Mouse (Mus musculus): Measurements from ENCODE around the gene Cd44.

Gene Cd44

DNA sequence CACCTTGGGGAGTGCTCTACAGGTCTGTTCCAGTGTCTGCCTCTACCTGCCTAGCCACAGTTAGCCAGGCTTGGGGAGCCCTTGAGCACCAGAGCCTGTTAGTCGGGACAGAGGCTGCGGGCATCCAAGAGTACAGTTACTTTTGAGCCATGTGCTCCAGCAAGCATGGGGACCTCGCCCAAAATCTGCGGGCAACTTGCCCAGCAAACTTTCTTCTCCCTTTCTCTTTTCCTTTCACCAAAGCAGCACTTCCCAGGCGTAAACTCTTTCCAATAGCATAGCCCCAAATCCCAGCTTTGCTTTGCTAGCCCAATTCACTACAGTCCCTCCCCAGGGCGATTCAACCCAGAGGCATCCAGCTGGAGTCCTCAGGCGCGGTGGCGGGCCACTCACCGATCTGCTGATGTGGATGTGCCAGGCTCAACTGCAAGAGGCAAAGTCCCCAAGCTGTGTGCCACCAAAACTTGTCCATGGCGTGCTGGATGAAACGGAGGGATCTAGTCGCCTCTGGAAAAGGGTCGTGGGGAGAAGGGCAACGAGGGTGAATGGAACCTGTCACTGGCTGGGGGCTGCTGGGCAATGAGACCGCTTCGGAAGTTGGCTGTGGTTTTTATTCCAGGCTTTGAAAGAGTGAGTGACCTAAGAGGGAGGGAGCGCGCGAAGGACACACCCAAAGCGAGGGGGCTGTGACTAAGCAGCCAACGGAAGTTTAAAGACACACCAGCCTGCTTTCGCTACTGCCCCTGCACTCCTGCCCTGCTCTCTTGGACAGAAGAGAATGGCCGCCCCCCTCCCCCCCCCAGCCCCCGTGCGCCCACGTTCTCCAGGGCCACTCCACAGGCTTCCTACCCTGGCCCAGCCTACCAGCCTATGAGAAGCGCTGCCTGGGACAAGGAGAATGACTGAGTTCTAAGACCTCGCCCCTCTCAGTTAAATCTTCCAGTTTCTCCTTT, at the start of gene Cd44:
Gene Cd44 (minus strand): TSS at position 791 of the 953 bp plus-strand sequence.
- no peak for DNase-seq (ENCODE audit: extremely low spot score, low read depth, low spot score)

- no peak for DNase-seq (ENCODE audit: extremely low spot score, low read depth, low spot score)
These were observed 47.0 kb upstream of the Cd44 start for GRCm38 (mm10) chr2:102948481-102948857.

- DNase-seq (ENCODE audit: extremely low spot score, low read depth, low spot score): no peak
These were observed 46.5 kb upstream of the Cd44 start for GRCm38 (mm10) chr2:102947846-102948480.

- no peak for DNase-seq (ENCODE audit: extremely low spot score, low read depth, low spot score)
These were observed 43.6 kb upstream of the Cd44 start for GRCm38 (mm10) chr2:102945111-102945510.

DNA sequence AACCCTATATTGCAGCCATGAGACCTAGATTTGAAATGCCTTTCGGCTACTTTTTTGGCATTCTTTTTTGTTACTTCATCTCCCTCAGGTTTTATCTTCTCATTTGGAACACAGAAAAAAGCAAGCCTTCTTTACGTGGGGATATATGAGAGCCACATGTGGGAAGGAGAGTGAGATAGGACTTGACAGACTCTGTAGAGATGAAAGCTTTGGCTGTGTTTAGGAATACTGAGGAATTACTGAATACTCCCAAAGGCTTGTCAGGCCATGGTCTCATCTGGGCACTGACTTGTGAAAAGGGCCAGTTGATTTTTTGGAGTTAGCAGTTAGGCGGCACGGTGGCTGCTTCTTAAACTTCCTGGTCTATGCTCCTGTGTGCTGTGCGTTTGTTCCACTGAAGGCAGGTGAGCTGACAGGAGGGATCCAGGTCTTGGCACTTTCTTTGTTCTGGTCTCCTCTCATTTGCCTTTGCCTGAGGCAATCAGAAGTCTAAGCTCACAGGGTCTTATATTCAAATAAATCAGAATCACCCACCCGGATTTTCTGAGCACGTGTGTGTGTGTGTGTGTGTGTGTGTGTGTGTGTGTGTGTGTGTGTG, 43.0 kb upstream of the Cd44 start:
- no peak for DNase-seq (ENCODE audit: extremely low spot score, low read depth, low spot score)

DNA sequence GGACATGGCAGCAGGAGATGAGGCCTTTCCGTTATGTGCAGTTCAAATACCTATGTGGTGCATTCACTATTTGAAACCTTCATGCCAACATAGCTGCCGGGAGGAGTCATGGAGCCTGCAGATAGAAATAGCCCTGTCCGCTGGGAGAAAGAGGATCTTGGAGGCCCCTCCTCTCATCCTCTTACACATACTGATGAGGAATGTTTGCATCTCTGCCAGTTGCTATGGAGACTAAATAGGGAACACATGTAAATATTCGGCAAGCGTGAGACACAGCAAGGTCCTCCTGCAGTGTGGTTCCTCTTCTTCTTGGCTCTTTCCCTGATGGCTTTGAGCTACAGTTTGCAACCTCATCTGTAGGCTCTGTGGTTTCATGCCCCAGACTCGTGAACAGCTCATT, 42.5 kb upstream of the Cd44 start:
- DNase-seq (ENCODE audit: extremely low spot score, low read depth, low spot score): no peak

DNA sequence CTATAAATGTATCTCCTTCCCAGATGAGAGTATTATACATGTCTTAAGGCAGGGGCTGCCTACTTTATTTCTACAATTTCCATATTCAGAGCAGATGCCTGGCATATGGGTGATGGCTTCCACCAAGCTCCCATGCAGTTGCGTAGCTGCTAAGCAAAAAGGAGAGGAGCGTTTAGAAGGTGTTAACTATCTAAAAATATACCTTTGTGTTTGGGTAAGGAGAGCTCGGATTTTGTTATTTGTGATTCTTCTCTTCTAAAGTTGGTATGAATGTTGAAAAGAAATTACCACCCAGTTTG, 41.3 kb upstream of the Cd44 start:
- no peak for DNase-seq (ENCODE audit: extremely low spot score, low read depth, low spot score)

GRCm38 (mm10) chr2:102941937-102942781, 40.7 kb upstream of the Cd44 start:
- no peak for DNase-seq (ENCODE audit: extremely low spot score, low read depth, low spot score)

DNA sequence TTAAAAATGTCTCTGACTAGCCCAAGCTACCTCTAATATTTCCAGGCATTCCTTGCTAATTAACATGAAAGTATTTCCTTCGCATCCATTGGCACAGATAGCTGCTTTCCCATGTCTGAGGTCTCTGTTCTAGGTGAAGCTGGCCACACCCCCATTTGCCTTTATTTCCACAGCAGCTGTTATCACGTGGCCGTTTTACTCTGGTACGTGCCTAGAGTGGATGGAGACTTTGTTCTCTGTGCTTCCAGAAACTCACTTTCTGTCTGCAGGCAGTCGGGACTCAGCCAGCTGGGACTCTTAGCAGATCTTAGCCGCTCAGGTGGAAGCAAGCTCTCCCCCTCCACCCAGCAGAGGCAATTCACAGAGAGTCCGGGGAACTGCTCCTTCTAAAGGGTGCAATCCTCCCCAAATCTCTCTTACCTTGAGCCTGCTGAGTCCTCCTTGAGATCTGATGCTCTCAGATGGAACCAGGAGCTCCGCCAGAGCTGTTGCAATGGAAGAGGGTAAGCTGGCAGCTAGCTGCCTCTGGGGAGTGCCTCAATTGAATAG, 39.4 kb upstream of the Cd44 start:
- no peak for DNase-seq (ENCODE audit: extremely low spot score, low read depth, low spot score)

DNA sequence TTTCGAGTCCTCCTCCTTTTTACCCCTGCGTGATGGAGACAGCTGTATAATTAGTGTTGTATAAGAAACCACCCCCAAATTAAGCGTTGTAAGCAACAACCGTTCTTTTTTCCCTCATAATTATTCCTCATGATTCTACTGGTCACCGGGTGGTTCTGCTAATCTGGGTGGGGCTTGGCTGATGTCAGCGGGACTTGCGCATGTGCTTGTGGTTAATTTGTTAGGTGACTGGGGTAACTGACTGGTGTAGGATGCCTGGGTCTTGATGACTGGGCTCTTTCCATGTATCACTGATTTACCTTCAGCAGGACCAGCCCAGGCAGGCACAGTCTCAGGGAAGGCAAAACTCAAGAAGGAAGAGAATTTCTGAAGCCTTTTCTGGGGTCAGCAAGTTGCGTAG, 38.7 kb upstream of the Cd44 start:
- DNase-seq (ENCODE audit: extremely low spot score, low read depth, low spot score): no peak

DNA sequence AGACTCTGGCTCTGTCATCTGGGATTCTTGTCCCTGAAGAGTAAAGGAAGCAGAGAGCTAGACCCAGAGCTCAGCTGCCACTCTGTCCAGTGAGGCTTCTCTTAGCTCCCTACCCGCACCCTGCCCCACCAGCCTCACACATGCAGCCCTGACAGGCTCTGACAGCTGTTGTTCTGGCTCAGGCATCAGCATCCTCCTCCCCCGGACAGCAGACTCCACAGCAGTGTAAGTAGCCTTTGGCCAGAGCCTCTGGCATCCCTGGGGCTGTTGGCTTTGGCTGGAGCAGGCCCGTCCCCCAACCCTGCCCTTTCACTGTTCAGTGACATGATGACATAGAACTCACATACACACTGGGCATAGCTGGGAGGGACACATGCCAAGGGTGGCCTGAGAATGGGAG, 35.4 kb upstream of the Cd44 start:
- DNase-seq (ENCODE audit: extremely low spot score, low read depth, low spot score): no peak

- DNase-seq (ENCODE audit: extremely low spot score, low read depth, low spot score): no peak
These were observed 33.4 kb upstream of the Cd44 start for GRCm38 (mm10) chr2:102934834-102935233.

DNA sequence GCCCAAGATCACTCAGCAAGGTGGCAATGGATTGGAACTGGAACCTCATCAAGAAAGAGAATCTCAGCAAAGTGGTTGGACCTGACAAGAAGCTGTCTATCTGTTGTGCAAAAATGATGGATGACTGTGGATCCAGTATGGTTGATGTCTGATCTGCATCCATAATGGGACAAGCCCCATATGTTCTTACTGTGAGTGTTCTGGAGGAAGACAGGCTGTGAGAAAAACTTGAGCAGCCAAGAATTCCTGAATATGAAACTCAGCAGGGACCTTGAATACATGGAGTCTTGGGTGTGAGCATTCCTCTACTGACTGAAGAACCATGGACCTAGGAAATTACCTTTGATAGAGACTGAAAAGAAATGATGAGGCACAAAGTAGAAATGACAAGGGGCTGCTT, 32.3 kb upstream of the Cd44 start:
- no peak for DNase-seq (ENCODE audit: extremely low spot score, low read depth, low spot score)

- no peak for DNase-seq (ENCODE audit: extremely low spot score, low read depth, low spot score)
These were observed 31.7 kb upstream of the Cd44 start for GRCm38 (mm10) chr2:102933142-102933541.

DNA sequence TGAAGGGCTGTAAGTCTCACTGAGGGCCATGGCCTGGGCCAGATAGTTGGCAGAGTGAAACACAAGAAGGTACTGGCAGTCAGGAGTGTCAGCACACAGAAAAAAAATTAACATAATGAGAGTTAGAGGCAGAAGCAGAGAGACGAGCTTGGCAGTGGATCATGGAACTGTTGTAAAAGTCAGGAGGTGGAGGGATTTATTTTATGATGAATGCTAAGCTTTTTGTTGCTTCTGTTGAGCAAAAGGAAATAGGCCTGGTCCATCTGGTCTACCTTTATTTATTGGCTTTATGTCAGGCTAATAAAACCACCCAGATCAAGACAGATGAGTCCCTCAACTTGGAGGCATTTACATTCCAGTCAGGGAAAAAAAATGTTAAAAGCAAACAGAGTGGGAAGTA, 31.2 kb upstream of the Cd44 start:
- DNase-seq (ENCODE audit: extremely low spot score, low read depth, low spot score): peak; percentile 39

- no peak for DNase-seq (ENCODE audit: extremely low spot score, low read depth, low spot score)
These were observed 26.7 kb upstream of the Cd44 start for GRCm38 (mm10) chr2:102928211-102928610.

DNA sequence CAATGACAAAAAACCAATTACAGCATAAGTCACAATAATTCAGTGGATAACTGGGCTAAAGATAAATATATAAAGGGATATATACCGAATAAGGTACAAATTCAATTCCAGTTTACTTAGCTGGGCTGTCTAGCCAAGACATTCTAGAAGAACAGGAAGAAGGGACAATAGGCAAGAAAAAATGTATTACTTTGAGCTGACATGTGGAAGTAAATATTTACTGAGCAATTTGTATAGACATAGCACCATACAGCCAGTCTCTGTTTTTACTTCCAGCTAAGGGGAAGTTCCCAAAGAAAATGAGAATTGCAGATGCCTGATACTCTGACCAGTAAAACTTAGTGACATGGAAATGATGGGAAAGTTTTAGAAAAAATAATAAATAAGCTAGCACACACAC, 23.0 kb upstream of the Cd44 start:
- no peak for DNase-seq (ENCODE audit: extremely low spot score, low read depth, low spot score)

DNA sequence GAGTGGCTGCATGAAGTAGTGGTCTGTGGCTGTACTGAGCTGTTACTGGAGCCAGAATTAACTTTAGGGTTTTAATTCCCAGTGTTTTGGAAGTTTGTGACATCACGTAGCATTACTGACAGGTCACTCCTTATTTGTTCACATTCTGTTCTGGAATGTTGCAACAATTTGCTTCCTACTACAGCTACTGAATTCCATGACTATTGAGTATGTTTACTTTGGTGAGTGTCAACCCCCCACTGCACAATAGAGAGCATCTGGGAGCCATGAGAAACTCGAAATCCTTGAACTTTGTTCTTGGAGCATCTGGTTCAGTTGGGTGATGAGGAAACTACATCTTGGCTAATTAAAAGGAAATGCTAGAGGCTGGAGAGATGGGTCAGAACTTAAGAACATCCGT, 22.2 kb upstream of the Cd44 start:
- DNase-seq (ENCODE audit: extremely low spot score, low read depth, low spot score): no peak

- DNase-seq (ENCODE audit: extremely low spot score, low read depth, low spot score): no peak
These were observed 20.6 kb upstream of the Cd44 start for GRCm38 (mm10) chr2:102922066-102922465.

DNA sequence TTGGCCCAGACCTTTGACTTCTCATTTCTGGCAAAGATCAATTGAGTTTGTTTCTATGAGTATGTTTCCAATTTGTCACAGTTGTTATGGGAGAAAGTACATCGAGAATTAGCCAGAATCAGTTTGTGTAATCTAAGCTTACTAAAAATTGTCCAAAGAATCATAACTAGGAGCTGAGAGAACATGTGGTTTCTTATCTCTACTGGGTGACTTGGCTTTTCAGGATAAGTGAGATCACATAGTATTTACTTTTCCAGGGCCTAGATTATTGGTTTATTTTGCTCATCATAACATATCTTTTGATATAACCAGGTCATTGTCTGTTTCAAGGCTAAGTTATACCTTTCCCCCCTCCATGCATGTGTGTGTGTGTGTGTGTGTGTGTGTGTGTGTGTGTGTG, 16.8 kb upstream of the Cd44 start:
- no peak for DNase-seq (ENCODE audit: extremely low spot score, low read depth, low spot score)

DNA sequence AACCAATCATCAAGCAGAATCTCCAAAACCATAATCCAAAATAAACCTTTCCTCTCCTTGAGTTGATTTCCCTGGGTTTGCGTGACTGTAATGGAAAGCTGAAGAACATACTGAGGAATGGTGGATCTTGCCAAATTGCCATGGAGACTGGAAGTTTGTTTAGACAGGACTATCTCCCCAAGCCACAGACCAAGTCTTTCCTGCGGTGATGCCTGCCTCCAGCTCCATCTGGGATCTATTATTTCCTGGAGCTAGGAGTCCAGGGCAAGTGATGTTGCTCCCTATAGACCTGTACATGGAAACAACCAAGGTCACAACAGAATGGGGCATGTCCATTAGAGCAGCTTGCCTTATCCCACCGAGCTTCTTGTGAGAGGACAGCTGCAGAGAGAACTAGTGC, 15.1 kb upstream of the Cd44 start:
- no peak for DNase-seq (ENCODE audit: extremely low spot score, low read depth, low spot score)

All from hindlimb bud, embryonic 11.5 days (tissue).